Mouse (Mus musculus): ENCODE results near the gene Eddm3b. TPM values are rescaled to one million over a fixed set of nuclear protein-coding genes. Genes with fewer than 3 reads are reported as not detected.
"Not testable (repeated sequence)": the region's sequence is repeated elsewhere in the genome, so short reads cannot be mapped to it uniquely, and the experiment has no call there.

Gene Eddm3b
- total RNA-seq, 2 experiments from 2014 or later, result not detected

- no peak for DNase-seq
Measured at GRCm38 (mm10) chr14:51143287-51143686, 29.1 kb downstream of the Eddm3b start.

- DNase-seq, result no peak
Measured at GRCm38 (mm10) chr14:51143937-51144336, 29.7 kb downstream of the Eddm3b start.

- no peak for DNase-seq
Measured at GRCm38 (mm10) chr14:51144451-51144850, 30.2 kb downstream of the Eddm3b start.

GRCm38 (mm10) chr14:51145521-51145920, 31.3 kb downstream of the Eddm3b start:
- DNase-seq, result no peak

GRCm38 (mm10) chr14:51146685-51147084, 32.5 kb downstream of the Eddm3b start, which contains the start of gene Rnase1:
Gene Rnase1, minus strand, starts transcription at chr14:51146785.
- no peak for DNase-seq

- DNase-seq, result no peak
Measured at GRCm38 (mm10) chr14:51148006-51148405, 33.8 kb downstream of the Eddm3b start.

- DNase-seq, result no peak
Measured at GRCm38 (mm10) chr14:51149164-51149563, 34.9 kb downstream of the Eddm3b start.

- DNase-seq, result no peak
Measured at GRCm38 (mm10) chr14:51150206-51150831, 36.1 kb downstream of the Eddm3b start.

GRCm38 (mm10) chr14:51152249-51152870, 38.1 kb downstream of the Eddm3b start:
- no peak for DNase-seq

- no peak for DNase-seq
Measured at GRCm38 (mm10) chr14:51156056-51156735, 42.0 kb downstream of the Eddm3b start.

GRCm38 (mm10) chr14:51156736-51157068, 42.5 kb downstream of the Eddm3b start:
- DNase-seq, result no peak

GRCm38 (mm10) chr14:51157072-51157471, 42.8 kb downstream of the Eddm3b start:
- no peak for DNase-seq

GRCm38 (mm10) chr14:51161976-51162375, 47.8 kb downstream of the Eddm3b start, which contains the start of gene Rnase2b:
Gene Rnase2b, plus strand, starts transcription at chr14:51162260.
- not testable (repeated sequence) for DNase-seq

GRCm38 (mm10) chr14:51163323-51163722, 49.1 kb downstream of the Eddm3b start:
- DNase-seq, result not testable (repeated sequence)

GRCm38 (mm10) chr14:51165435-51165834, 51.2 kb downstream of the Eddm3b start:
- DNase-seq, result no peak

- no peak for DNase-seq
Measured at GRCm38 (mm10) chr14:51166068-51166467, 51.8 kb downstream of the Eddm3b start.

Other genes starting within 250 kb of the Eddm3b start
- gene Tep1, start 243.9 kb upstream of the Eddm3b start, total RNA-seq (2021), result 10 to 100 TPM in 1 of 2 experiments, 1 to 10 TPM in 1; 9.6 to 11.1 TPM
- 100 to 1,000 TPM in 1 of 2 experiments, 10 to 100 TPM in 1; 50.4 to 106 TPM for gene Klhl33, start 216.9 kb upstream of the Eddm3b start, total RNA-seq (2021)
- 10 to 100 TPM; 45.2 to 48.4 TPM for gene Osgep, start 189.5 kb upstream of the Eddm3b start, total RNA-seq (2021)
- 10 to 100 TPM; 42.7 to 46.1 TPM for gene Apex1, start 189.5 kb upstream of the Eddm3b start, total RNA-seq (2021)
- gene Pip4p1, start 183.6 kb upstream of the Eddm3b start, total RNA-seq (2021), result 10 to 100 TPM; 16.4 to 20.3 TPM
- 1 to 10 TPM; 6.1 to 7.8 TPM for gene Pnp, start 183.3 kb upstream of the Eddm3b start, total RNA-seq (2021)
- gene Gm49342, start 169.9 kb upstream of the Eddm3b start, total RNA-seq (2021), result 1 to 10 TPM; 5.8 to 6.7 TPM
- gene Pnp2, start 158.4 kb upstream of the Eddm3b start, total RNA-seq (2021), result under 1 TPM; 0.52 to 0.56 TPM
- gene Rnase10, start 106.7 kb upstream of the Eddm3b start, total RNA-seq (2021), result under 1 TPM in 1 of 2 experiments, not detected in 1; 0.23 TPM
- gene Rnase9, start 72.6 kb upstream of the Eddm3b start, total RNA-seq (2021), result not detected
- not detected for gene Rnase11, start 64.3 kb upstream of the Eddm3b start, total RNA-seq (2021)
- not detected for gene Rnase12, start 56.8 kb upstream of the Eddm3b start, total RNA-seq (2021)
- not detected for gene Olfr750, start 40.0 kb upstream of the Eddm3b start, total RNA-seq (2021)
- gene Rnase4, start 23.3 kb upstream of the Eddm3b start, total RNA-seq (2021), result 10 to 100 TPM; 46.6 to 51.4 TPM
- 1 to 10 TPM; 3.3 to 4.6 TPM for gene Ang, start 23.3 kb upstream of the Eddm3b start, total RNA-seq (2021)
- gene Rnase6, start 9.5 kb downstream of the Eddm3b start, total RNA-seq (2021), result 1 to 10 TPM in 1 of 2 experiments, under 1 TPM in 1; 0.61 to 1.0 TPM
- not detected for gene Rnase1, start 32.4 kb downstream of the Eddm3b start, total RNA-seq (2021)
- not detected for gene Rnase2b, start 47.8 kb downstream of the Eddm3b start, total RNA-seq (2021)
- under 1 TPM in 1 of 2 experiments, not detected in 1; 0.63 TPM for gene Ang2, start 84.7 kb downstream of the Eddm3b start, total RNA-seq (2021)
- not detected for gene Ear14, start 89.0 kb downstream of the Eddm3b start, total RNA-seq (2021)
- not detected for gene Rnase2a, start 141.7 kb downstream of the Eddm3b start, total RNA-seq (2021)
- not detected for gene Gm7247, start 247.3 kb downstream of the Eddm3b start, total RNA-seq (2021)